Mouse (Mus musculus): ENCODE data around the gene Hist1h2ah. TPM values are rescaled to one million over a fixed set of nuclear protein-coding genes. Genes with fewer than 3 reads are reported as not detected.
"Not testable (repeated sequence)": the region's sequence is repeated elsewhere in the genome, so short reads cannot be mapped to it uniquely, and the experiment has no call there.

Gene Hist1h2ah
- polyA plus RNA-seq, 1 experiment from 2014 or later, result not detected

GRCm38 (mm10) chr13:22043503-22044431 lies 8.4 kb upstream of the Hist1h2ah start:
- H3K27me3 ChIP-seq, result no peaks in the 10 kb centered on the region
- peak overlapping the region; percentile 40 for H3K4me3 ChIP-seq
- peak overlapping the region; percentile 88 for H3K27ac ChIP-seq
- H3K4me1 ChIP-seq (replicated peaks), result peaks cover 22% of the 10 kb centered on the region
- H3K9ac ChIP-seq, result peak overlapping the region; percentile 67
- no peaks in the 10 kb centered on the region for H3K9me3 ChIP-seq
- no peaks in the 10 kb centered on the region for H3K36me3 ChIP-seq
- H3K4me2 ChIP-seq, result peak overlapping the region; percentile 69
- WGBS, result 1% methylated on average over 14 of the region's 14 CpGs
- ATAC-seq (ENCODE audit: low FRiP score), result peak; percentile 46

DNA sequence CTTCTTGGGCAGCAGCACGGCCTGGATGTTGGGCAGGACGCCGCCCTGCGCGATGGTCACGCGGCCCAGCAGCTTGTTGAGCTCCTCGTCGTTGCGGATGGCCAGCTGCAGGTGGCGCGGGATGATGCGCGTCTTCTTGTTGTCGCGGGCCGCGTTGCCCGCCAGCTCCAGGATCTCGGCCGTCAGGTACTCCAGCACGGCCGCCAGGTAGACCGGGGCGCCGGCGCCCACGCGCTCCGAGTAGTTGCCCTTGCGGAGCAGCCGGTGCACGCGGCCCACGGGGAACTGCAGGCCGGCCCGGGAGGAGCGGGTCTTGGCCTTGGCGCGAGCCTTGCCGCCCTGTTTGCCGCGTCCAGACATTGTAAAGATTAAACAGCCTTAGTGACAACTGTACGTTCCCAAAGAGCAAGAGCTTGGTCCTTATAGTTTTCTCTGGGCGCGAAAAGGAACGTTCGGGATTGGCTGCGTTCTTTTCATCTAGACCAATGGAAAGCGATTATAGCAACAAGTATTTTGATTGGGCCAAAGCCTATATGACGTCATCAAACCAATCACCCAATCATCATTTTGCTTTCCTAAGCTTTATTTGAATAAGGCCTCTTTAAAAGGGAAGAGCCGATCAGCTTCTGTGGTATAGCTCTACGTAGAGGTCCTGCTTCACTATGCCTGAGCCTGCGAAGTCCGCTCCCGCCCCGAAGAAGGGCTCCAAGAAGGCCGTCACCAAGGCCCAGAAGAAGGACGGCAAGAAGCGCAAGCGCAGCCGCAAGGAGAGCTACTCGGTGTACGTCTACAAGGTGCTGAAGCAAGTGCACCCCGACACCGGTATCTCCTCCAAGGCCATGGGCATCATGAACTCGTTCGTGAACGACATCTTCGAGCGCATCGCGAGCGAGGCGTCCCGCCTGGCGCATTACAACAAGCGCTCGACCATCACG lies 7.5 kb upstream of the Hist1h2ah start, which contains the start of the genes Hist1h2ag and Hist1h2bj:
Gene Hist1h2ag (minus strand): TSS at position 377 of the 935 bp plus-strand sequence.
Gene Hist1h2bj (plus strand): TSS at position 647 of the 935 bp plus-strand sequence.
- Histone ChIP-seq H3K9ac (peak within 1 kb of the TSS; percentile 67), H3K4me3 (peak within 1 kb of the TSS; percentile 40), H3K27ac (peak within 1 kb of the TSS; percentile 88), H3K4me1 (replicated peaks) (peaks cover 22% of the 10 kb centered on the region), H3K4me2 (peak within 1 kb of the TSS; percentile 69)
- WGBS, result 0% methylated on average over 43 of the region's 80 CpGs
- ATAC-seq (ENCODE audit: low FRiP score), result peak; percentile 95
- not testable (repeated sequence) for H3K27me3 ChIP-seq, H3K36me3 ChIP-seq, H3K9me3 ChIP-seq

DNA sequence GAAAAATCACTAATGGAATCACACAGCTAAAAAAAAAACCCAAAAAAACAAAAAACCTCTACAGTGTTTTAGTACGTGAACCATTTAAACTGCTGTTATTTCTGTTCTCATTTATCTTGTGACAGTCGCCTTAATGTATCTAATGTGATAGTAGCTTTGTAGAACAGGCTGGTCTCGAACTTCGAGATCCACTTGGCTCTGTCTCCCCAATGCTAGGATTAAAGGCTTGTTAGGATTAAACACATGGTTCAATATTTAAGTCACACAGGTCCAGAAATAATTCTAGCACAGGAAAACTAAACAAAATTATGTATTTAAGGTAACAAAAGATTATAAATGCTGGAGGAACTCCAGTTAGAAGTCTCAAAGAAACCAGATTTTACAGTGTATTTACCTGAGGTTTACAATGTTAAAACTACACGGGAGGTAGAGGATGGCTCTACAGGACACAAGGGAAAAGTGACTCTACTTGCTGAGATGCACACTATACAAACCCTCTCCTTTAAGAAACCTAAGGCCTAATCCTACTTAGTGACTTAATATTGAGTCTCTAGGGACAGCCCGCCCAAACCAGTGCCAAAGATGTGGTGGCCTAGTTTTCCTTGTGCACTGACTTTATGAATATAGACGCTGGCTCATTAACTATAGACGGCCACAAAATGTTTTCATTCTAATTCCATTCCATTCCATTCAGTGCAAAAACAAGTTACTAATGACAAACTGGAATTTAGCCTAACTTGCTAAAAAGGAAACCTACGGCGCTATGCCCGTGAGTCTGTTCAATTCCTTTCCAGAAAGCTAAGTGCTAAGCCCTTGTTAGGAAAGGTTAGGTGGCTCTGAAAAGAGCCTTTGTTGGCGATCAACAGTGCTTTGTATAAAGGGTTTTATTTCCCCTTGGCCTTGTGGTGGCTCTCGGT lies 6.5 kb upstream of the Hist1h2ah start:
- peak overlapping the region; percentile 40 for H3K4me3 ChIP-seq
- peaks cover 22% of the 10 kb centered on the region for H3K4me1 ChIP-seq (replicated peaks)
- H3K27ac ChIP-seq, result peak overlapping the region; percentile 84
- no peaks in the 10 kb centered on the region for H3K9me3 ChIP-seq
- H3K4me2 ChIP-seq, result peak overlapping the region; percentile 65
- no peak for ATAC-seq (ENCODE audit: low FRiP score)
- H3K36me3 ChIP-seq, result no peaks in the 10 kb centered on the region
- H3K27me3 ChIP-seq, result no peaks in the 10 kb centered on the region
- H3K9ac ChIP-seq, result peak overlapping the region; percentile 64
- WGBS, result 2% methylated on average over 13 of the region's 13 CpGs

GRCm38 (mm10) chr13:22041142-22041536 lies 5.8 kb upstream of the Hist1h2ah start, which contains the start of gene Hist1h4i:
TSS of gene Hist1h4i (minus strand) at chr13:22041362.
- not testable (repeated sequence) for H3K36me3 ChIP-seq, H3K9me3 ChIP-seq, H3K27me3 ChIP-seq
- H3K27ac ChIP-seq, result peak within 1 kb of the TSS; percentile 85
- whole genome bisulfite sequencing, result 0% methylated on average over 24 of the region's 27 CpGs
- peak; percentile 43 for ATAC-seq (ENCODE audit: low FRiP score)
- H3K4me3 ChIP-seq, result peak within 1 kb of the TSS; percentile 40
- peaks cover 28% of the 10 kb centered on the region for H3K4me1 ChIP-seq (replicated peaks)
- peak within 1 kb of the TSS; percentile 65 for H3K4me2 ChIP-seq
- H3K9ac ChIP-seq, result peak within 1 kb of the TSS; percentile 64

GRCm38 (mm10) chr13:22040464-22041141 lies 5.2 kb upstream of the Hist1h2ah start:
- 0 out of 2 replicates have a peak, but pooled peaks have one; percentile 23 for ATAC-seq (ENCODE audit: low FRiP score)
- Histone ChIP-seq H3K36me3 (no peaks in the 10 kb centered on the region), H3K4me2 (peak overlapping the region; percentile 65), H3K9ac (peak overlapping the region; percentile 60), H3K9me3 (no peaks in the 10 kb centered on the region), H3K4me1 (replicated peaks) (peaks cover 29% of the 10 kb centered on the region), H3K4me3 (peak overlapping the region; percentile 37), H3K27ac (peak overlapping the region; percentile 85), H3K27me3 (no peaks in the 10 kb centered on the region)
- WGBS, result under 1% methylated on average over 24 of the region's 24 CpGs

DNA sequence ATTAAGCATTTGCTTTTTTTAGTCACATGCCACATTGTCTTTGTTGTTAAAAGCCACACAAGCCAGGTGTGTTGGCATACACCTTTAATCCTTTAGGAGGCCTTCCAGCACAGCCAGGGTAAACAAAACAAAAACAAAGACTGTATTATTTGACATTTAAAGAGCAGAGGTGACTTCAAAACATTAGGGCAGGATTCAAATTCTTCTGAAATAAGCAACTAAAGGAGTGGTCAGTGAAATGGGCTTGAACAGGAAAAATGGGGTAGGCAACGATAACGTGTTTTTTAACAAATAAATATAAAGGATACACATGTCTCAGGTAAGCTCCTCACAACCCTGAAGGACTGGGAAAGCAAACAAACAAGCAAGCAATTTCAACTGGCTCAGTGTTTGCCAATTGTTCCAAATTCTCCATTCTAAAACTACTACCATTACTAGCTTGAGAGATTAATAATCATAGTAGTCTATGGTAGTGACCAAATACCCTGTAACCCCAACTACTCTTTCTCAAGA lies 4.6 kb upstream of the Hist1h2ah start:
- Histone ChIP-seq H3K27ac (peak overlapping the region; percentile 85), H3K9ac (peak overlapping the region; percentile 60; the same call in 1 of the 2 replicates)

GRCm38 (mm10) chr13:22039364-22039763 lies 4.0 kb upstream of the Hist1h2ah start:
- ATAC-seq (ENCODE audit: low FRiP score), result no peak
- no peak overlapping the region for H3K9ac ChIP-seq

More for the DNA sequence above, 4.6 kb upstream of the Hist1h2ah start:
- Histone ChIP-seq H3K4me1 (replicated peaks) (peaks cover 30% of the 10 kb centered on the region), H3K36me3 (no peaks in the 10 kb centered on the region), H3K4me2 (peak overlapping the region; percentile 65), H3K27me3 (no peaks in the 10 kb centered on the region), H3K9me3 (no peaks in the 10 kb centered on the region), H3K4me3 (peak overlapping the region; percentile 37)
- no peak for ATAC-seq (ENCODE audit: low FRiP score)
- 9% methylated on average over 2 of the region's 2 CpGs for WGBS

GRCm38 (mm10) chr13:22037415-22037814 lies 2.0 kb upstream of the Hist1h2ah start:
- WGBS, result 87% methylated on average over 2 of the region's 2 CpGs
- no peak for ATAC-seq (ENCODE audit: low FRiP score)
- Histone ChIP-seq H3K9ac (no peak overlapping the region), H3K27me3 (no peaks in the 10 kb centered on the region), H3K4me1 (replicated peaks) (peaks cover 33% of the 10 kb centered on the region), H3K4me3 (no peak overlapping the region), H3K4me2 (no peak overlapping the region), H3K9me3 (no peaks in the 10 kb centered on the region), H3K36me3 (no peaks in the 10 kb centered on the region), H3K27ac (no peak overlapping the region)

More at GRCm38 (mm10) chr13:22039364-22039763, 4.0 kb upstream of the Hist1h2ah start:
- Histone ChIP-seq H3K27me3 (no peaks in the 10 kb centered on the region), H3K4me3 (no peak overlapping the region), H3K36me3 (no peaks in the 10 kb centered on the region), H3K4me1 (replicated peaks) (peaks cover 36% of the 10 kb centered on the region), H3K9me3 (no peaks in the 10 kb centered on the region), H3K27ac (no peak overlapping the region), H3K4me2 (no peak overlapping the region)
- 74% methylated on average over 5 of the region's 5 CpGs for WGBS

DNA sequence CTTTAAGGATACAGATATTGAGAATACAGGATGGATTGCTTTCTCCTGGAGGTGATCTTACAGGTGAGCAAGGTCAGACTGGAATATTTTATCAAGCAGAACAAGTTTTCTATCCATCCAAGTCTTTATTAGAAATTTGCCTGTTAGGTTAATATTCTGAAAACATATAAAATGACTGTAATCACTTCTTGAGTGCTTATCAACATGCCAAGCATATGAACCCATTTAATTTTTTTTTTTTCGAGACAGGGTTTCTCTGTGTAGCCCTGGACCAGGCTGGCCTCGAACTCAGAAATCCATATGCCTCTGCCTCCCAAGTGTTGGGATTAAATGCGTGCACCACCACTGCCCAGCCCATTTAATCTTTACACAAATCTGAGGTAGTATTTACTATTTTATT lies 1.6 kb upstream of the Hist1h2ah start:
- 59% methylated on average over 3 of the region's 3 CpGs for WGBS

DNA sequence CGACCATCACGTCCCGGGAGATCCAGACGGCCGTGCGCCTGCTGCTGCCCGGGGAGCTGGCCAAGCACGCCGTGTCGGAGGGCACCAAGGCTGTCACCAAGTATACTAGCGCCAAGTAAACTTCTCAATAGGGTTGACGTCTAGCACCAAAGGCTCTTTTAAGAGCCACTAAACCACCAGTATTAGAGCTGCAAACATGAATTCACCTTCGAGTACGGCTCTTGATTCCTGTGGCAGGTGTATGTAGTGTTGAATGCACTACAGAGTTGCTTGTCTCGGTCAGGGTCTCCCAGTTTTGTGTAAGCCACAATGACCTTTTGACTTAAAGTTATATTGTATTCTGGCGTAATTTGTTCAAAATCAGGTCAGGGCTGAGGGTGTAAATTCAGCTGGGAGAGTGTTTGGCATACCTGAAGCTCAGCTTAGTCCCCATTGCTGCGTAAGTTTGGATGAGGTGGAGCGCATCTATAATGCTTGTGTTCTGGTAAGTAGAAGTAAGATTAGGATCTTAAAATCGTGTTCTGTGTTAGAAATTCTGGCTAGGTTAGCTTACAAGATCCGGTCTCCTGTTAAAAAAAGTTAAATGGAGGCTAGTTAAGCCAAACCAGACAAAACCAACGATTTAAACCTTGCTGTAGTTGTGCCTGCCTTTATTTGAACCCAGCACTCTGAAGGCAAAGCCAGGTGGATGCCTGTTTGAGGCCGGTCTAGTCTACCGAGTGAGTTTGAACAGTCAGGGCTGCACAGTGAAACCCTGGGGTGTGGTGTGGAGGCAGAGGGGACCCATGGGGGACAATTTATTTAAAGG lies 985 bp upstream of the Hist1h2ah start:
- Histone ChIP-seq H3K4me1 (replicated peaks) (peaks cover 25% of the 10 kb centered on the region), H3K4me3 (peak overlapping the region; percentile 42), H3K9me3 (no peaks in the 10 kb centered on the region), H3K27me3 (no peaks in the 10 kb centered on the region), H3K4me2 (peak overlapping the region; percentile 70), H3K36me3 (no peaks in the 10 kb centered on the region), H3K9ac (peak overlapping the region; percentile 62; the same call in 1 of the 2 replicates), H3K27ac (peak overlapping the region; percentile 77; the same call in 1 of the 2 replicates)
- ATAC-seq (ENCODE audit: low FRiP score), result peak; percentile 25; the same call in 1 of the 2 replicates
- WGBS, result 3% methylated on average over 23 of the region's 23 CpGs

More for the DNA sequence above, 1.6 kb upstream of the Hist1h2ah start:
- Histone ChIP-seq H3K9me3 (no peaks in the 10 kb centered on the region), H3K27me3 (no peaks in the 10 kb centered on the region), H3K27ac (no peak overlapping the region; the same call in 1 of the 2 replicates), H3K4me1 (replicated peaks) (peaks cover 29% of the 10 kb centered on the region), H3K4me2 (peak overlapping the region; percentile 70), H3K9ac (peak overlapping the region; percentile 62; the same call in 1 of the 2 replicates), H3K4me3 (peak overlapping the region; percentile 42; the same call in 1 of the 2 replicates), H3K36me3 (no peaks in the 10 kb centered on the region)
- no peak for ATAC-seq (ENCODE audit: low FRiP score)
